Mouse (Mus musculus) liver, embryonic 16.5 days (tissue): ENCODE measurements around the gene Rab11fip5. TPM values are rescaled to one million over a fixed set of nuclear protein-coding genes. Genes with fewer than 3 reads are reported as not detected.
A peak's percentile ranks its signal among the peaks of the same experiment; 100 is the strongest.

Experiments
- ATAC-seq: fragments of 200-750 bp; cut with Nextera tagmentation; 2 replicates; pipeline ENCODE4 v1.8.0; 2017; ENCODE audit warnings: low read depth, mild to moderate bottlenecking, moderate number of reproducible peaks, moderate library complexity
- H3K27ac ChIP-seq: fragments of 300-500 bp; sonication (generic); 2 replicates; pipeline ENCODE4 v1.5.1; 2014; ENCODE audit warnings: mild to moderate bottlenecking, low read length
- H3K27me3 ChIP-seq: fragments of 300-500 bp; sonication (generic); 2 replicates; pipeline ENCODE4 v1.6.1; 2014; ENCODE audit warnings: low read depth, low read length, mixed read lengths; ENCODE audit not compliant: control insufficient read depth, insufficient read depth
- H3K36me3 ChIP-seq: fragments of 300-500 bp; sonication (generic); 2 replicates; pipeline ENCODE4 v1.6.1; 2014; ENCODE audit warnings: mild to moderate bottlenecking; ENCODE audit not compliant: control insufficient read depth, insufficient read depth
- H3K4me1 ChIP-seq: fragments of 300-500 bp; sonication (generic); 2 replicates; pipeline ENCODE4 v1.6.1; 2014; ENCODE audit warnings: low read depth, low read length, mixed read lengths; ENCODE audit not compliant: control insufficient read depth
- H3K4me2 ChIP-seq: fragments of 300-500 bp; sonication (generic); 2 replicates; pipeline ENCODE4 v1.6.1; 2014; ENCODE audit warnings: low read depth, low read length, mixed read lengths
- H3K4me3 ChIP-seq: fragments of 300-500 bp; sonication (generic); 2 replicates; pipeline ENCODE4 v1.5.1; 2014; ENCODE audit warnings: low read depth, mild to moderate bottlenecking, low read length
- H3K9ac ChIP-seq: fragments of 300-500 bp; sonication (generic); 2 replicates; pipeline ENCODE4 v1.6.1; 2014; ENCODE audit warnings: low read depth, low read length
- H3K9me3 ChIP-seq: fragments of 300-500 bp; sonication (generic); replicated peaks from 2 replicates; pipeline ENCODE4 v1.6.1; 2016; ENCODE audit warnings: low read length; ENCODE audit not compliant: control insufficient read depth
- WGBS: fragments of 180-500 bp; shearing (Covaris S2); extraction: QIAGEN DNeasy Blood & Tissue Kit; methylation state at CpG from one replicate; pipeline ENCODE4 v1.1.7; 2014; ENCODE audit not compliant: insufficient replicate concordance; 5-methylcytosine and 5-hydroxymethylcytosine counted together
- polyA plus RNA-seq: library from polyadenylated mRNA; unstranded; fragments of >200 nt; fragmentation: Nextera tagmentation; extraction: Ambion mirVana; gene quantifications from 2 replicates; pipeline ENCODE4 v1.2.1, GENCODE M21; 2015

Rab11fip5 gene
- polyA plus RNA-seq, 1 experiment from 2014 or later: 1.0 TPM

DNA sequence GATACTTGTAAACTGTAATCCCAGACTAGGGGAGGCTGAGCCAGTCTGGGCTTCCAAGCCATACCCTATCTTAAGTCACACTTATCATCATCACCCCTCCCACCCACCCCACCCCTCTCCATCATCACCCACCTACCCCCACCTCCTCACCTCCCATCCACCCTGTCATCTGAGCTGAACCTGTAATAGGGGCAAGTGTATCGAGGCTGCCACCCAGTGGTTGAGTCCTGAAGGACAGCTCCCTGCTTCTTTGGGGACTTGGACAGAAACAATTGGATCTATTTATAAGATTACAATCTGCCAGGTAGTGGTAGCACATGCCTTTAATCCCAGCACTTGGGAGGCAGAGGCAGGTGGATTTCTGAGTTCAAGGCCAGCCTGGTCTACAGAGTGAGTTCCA is 22.7 kb upstream of the Rab11fip5 start:
- Histone ChIP-seq H3K4me1 (no peaks in the 10 kb centered on the region), H3K4me3 (no peak overlapping the region), H3K27me3 (no peaks in the 10 kb centered on the region), H3K27ac (no peak overlapping the region), H3K9me3 (no peaks in the 10 kb centered on the region), H3K9ac (no peak overlapping the region), H3K4me2 (no peak overlapping the region), H3K36me3 (no peaks in the 10 kb centered on the region)
- WGBS: 10% methylated on average over 1 of the region's 1 CpGs
- ATAC-seq: no peak

DNA sequence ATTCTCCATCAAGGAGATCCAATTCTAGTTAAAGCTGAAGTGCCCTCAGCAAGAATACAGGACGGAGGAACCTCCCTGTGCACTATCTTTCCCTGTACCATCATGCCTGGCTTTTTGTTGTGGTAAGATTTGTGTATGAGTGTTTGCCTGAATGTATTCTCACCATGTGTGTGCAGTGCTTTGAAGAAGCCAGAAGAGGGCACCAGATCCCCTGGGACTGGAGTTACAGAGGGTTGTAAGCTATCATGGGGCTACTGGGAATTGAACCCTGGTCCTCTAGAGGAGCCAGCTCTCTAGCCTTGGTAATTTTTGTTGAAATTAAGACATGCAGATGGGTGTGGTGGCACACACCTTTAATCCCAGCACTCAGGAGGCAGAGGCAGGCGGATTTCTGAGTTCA is 20.9 kb upstream of the Rab11fip5 start:
- Histone ChIP-seq H3K27me3 (no peaks in the 10 kb centered on the region), H3K9me3 (no peaks in the 10 kb centered on the region), H3K9ac (no peak overlapping the region), H3K4me2 (no peak overlapping the region), H3K36me3 (no peaks in the 10 kb centered on the region), H3K4me1 (no peaks in the 10 kb centered on the region), H3K4me3 (no peak overlapping the region), H3K27ac (no peak overlapping the region)
- 60% methylated on average over 2 of the region's 2 CpGs for WGBS
- no peak for ATAC-seq

DNA sequence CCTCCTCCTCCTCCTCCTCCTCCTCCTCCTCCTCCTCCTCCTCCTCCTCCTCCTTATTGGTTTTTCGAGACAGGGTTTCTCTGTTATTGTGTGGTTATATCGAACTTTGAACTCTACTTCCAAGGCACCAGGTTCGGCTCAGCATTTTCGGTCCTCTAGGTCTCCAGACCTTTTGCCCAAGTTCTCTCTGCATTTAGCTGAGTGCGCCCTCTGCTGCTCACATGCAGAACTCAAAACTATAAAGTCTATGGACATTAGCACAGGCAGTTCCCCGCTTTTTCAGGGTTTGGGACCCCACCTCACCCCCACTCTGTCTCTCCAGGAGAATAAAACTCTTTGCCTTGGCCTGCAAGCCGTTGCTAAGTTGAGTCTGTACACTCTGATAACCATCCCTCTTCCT is 17.4 kb upstream of the Rab11fip5 start:
- ATAC-seq: no peak

DNA sequence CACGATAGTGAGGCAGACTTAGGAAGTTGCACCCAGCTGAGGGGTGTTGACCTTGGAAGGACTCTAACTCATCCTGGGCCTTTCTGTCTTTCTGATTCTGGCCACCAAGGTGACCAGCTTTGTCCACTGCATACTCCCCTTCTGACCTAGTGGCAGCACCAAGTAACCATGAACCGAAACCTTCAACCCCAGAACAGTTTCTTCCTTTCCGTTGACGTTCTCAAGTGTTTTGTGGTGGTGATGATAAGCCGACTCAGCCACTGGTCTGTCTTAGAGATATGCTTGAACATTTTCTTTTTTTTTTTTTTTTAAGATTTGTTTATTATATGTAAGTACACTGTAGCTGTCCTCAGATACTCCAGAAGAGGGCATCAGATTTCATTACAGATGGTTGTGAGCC is 14.2 kb upstream of the Rab11fip5 start:
- Histone ChIP-seq H3K27me3 (no peaks in the 10 kb centered on the region), H3K4me2 (no peak overlapping the region), H3K36me3 (no peaks in the 10 kb centered on the region), H3K4me1 (no peaks in the 10 kb centered on the region), H3K27ac (no peak overlapping the region), H3K9ac (no peak overlapping the region), H3K4me3 (no peak overlapping the region), H3K9me3 (no peaks in the 10 kb centered on the region)
- WGBS: 15% methylated on average over 5 of the region's 5 CpGs
- peak; percentile 37; the same call in 1 of the 2 replicates for ATAC-seq

More for the DNA sequence above, 17.4 kb upstream of the Rab11fip5 start:
- no peaks in the 10 kb centered on the region for H3K36me3 ChIP-seq
- no peaks in the 10 kb centered on the region for H3K9me3 ChIP-seq
- WGBS: 7% methylated on average over 6 of the region's 7 CpGs
- no peak overlapping the region for H3K9ac ChIP-seq
- no peak overlapping the region for H3K27ac ChIP-seq
- H3K4me1 ChIP-seq: no peaks in the 10 kb centered on the region
- no peaks in the 10 kb centered on the region for H3K27me3 ChIP-seq
- no peak overlapping the region for H3K4me3 ChIP-seq
- no peak overlapping the region for H3K4me2 ChIP-seq

DNA sequence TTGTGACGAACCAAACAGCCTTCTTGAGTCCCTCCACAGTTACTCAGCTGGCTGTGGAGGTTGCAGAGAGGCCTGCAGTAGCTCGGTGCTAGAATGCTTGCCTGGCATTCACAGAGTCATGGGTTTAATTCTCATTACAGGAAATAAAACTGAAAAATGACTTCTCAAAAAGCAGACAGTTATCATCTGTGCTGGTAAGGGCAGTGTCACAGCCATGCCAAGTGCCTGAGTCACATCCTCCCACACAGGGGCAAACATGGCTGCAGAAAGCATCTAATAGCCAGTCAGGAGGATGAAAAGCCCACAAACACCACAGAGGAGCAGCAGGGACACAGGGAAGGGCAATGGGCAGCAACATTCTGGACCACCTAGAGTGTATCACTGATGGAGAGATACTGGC is 8.4 kb upstream of the Rab11fip5 start:
- WGBS: 63% methylated on average over 2 of the region's 2 CpGs
- ATAC-seq: no peak
- no peaks in the 10 kb centered on the region for H3K9me3 ChIP-seq

DNA sequence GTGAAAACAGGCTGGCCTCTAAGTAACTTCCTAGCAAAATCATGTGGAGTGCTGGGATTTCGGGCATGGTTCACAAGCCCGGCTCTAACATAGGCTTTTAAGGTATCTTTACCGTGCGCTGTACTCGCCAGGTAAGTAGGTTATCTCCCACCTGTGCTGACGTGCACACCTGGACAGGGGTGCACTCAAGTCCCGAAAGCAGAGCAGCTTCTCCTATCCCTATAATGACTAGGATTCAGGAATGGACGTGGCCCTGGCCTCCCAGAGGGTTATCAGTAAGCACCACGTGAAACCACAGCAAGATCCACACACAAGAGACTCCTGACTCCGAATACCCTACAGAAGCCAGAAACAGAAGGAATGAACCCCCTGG is 7.2 kb upstream of the Rab11fip5 start:
- Histone ChIP-seq H3K4me1 (peaks cover 33% of the 10 kb centered on the region), H3K9ac (no peak overlapping the region), H3K27ac (no peak overlapping the region), H3K9me3 (no peaks in the 10 kb centered on the region), H3K4me2 (no peak overlapping the region), H3K4me3 (no peak overlapping the region), H3K27me3 (no peaks in the 10 kb centered on the region), H3K36me3 (no peaks in the 10 kb centered on the region)
- 51% methylated on average over 10 of the region's 10 CpGs for WGBS
- no peak for ATAC-seq

More for the DNA sequence above, 8.4 kb upstream of the Rab11fip5 start:
- H3K4me2 ChIP-seq: no peak overlapping the region
- H3K9ac ChIP-seq: no peak overlapping the region
- H3K36me3 ChIP-seq: no peaks in the 10 kb centered on the region
- no peaks in the 10 kb centered on the region for H3K27me3 ChIP-seq
- no peak overlapping the region for H3K4me3 ChIP-seq
- H3K27ac ChIP-seq: no peak overlapping the region
- H3K4me1 ChIP-seq: peaks cover 23% of the 10 kb centered on the region

DNA sequence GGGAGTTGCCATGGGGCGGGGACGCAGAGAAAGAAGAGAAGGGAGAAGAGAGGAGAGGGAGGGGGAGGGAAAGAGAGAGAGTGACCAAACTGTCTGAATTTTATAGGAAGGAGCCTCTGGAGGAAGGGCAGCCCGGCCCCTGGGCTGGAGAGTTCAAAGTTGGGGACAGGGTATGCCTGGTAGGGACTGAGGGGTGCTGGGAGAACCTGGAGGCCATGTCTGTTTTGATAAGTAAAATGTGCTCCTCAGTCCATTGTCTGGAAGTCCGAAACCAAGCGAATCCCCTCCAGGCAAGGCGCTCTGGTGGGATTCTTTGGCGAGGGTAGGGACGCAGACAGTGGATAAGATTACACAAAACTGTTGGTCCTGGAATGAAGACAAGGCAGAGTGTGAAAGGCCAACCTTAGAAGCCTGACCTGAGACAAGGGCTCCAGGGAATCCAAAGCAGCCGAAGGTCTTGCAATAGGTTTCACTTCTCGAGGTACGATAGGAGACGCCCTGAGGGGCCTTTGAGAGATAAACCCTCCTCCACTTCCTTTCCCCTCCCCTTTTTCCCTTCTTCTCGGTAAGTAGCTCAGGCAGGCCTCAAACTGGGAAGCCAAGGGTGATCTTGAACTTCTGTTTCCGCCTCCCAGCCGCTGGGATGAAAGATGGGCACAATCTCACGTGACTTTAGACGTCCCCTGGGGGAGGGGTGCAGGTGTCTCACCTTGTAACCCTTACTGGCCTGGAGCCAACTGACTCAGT is 6.6 kb upstream of the Rab11fip5 start:
- H3K9ac ChIP-seq: peak overlapping the region; percentile 38
- H3K27ac ChIP-seq: no peak overlapping the region
- peaks cover 36% of the 10 kb centered on the region for H3K4me1 ChIP-seq

DNA sequence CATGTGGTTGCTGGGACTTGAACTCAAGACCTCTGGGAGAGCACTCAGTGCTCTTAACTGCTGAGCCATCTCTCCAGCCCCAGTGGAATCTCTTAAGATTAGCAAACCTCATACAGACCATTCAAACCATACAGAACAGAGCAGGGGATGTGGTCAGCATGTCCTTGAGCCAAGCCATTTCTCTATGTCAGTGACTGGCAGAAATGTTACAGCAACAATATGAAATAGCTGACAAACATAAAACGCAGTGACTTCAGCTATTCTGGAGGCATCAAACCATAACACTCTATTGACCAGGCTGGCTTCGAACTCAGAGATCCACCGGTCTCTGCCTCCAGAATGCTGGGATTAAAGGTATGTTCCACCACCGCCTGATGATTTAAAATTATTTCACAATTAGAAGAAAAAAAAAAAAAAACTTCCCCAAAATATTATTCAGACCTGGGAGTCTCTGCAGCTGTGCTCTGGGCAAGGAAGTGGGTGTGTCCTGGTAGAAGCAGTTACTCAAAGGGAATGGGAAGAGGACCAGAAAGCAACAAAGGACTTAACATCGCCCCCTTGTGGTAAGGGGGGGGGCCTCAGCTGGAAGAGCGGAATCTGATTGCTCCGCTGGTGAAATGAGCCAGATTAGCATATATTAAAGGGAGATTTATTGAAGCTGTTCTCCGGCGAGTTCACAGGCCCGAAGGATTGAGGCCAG is 5.9 kb upstream of the Rab11fip5 start:
- no peak overlapping the region for H3K9ac ChIP-seq
- WGBS: 24% methylated on average over 10 of the region's 10 CpGs
- H3K4me1 ChIP-seq: peaks cover 36% of the 10 kb centered on the region
- peak overlapping the region; percentile 34 for H3K4me3 ChIP-seq
- no peaks in the 10 kb centered on the region for H3K36me3 ChIP-seq
- H3K4me2 ChIP-seq: peak overlapping the region; percentile 57
- peak; percentile 54; the same call in 1 of the 2 replicates for ATAC-seq
- H3K27ac ChIP-seq: no peak overlapping the region
- no peaks in the 10 kb centered on the region for H3K27me3 ChIP-seq
- H3K9me3 ChIP-seq: no peaks in the 10 kb centered on the region

More for the DNA sequence above, 6.6 kb upstream of the Rab11fip5 start:
- no peaks in the 10 kb centered on the region for H3K9me3 ChIP-seq
- no peaks in the 10 kb centered on the region for H3K27me3 ChIP-seq
- H3K4me2 ChIP-seq: peak overlapping the region; percentile 57
- WGBS: 13% methylated on average over 17 of the region's 17 CpGs
- no peak; the same call in 1 of the 2 replicates for ATAC-seq
- H3K4me3 ChIP-seq: peak overlapping the region; percentile 34
- H3K36me3 ChIP-seq: no peaks in the 10 kb centered on the region

DNA sequence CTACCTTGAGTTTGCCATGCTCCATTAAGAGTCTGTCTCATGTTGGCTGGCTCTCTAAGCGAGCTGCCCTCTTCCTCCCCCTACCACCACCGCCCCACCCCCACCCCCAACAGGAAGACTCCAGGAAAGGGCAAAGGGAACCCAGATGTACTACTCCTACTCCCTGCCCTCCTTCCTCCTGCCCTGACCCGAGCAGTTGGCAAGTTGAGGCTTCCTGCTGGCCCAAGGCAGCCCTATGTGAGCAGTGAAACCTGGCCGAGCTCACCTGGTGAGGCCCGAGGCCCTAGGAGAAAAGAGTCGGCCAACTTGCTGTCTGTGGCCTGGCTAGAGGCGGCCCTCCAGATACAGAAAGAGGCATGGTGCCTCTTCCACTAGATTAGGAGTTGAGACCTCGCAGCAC is 4.2 kb upstream of the Rab11fip5 start:
- H3K4me2 ChIP-seq: no peak overlapping the region
- no peak overlapping the region for H3K4me3 ChIP-seq
- H3K27ac ChIP-seq: no peak overlapping the region
- H3K9ac ChIP-seq: no peak overlapping the region
- no peaks in the 10 kb centered on the region; the same call in 1 of the 2 replicates for H3K27me3 ChIP-seq
- 36% methylated on average over 8 of the region's 8 CpGs for WGBS
- H3K9me3 ChIP-seq: no peaks in the 10 kb centered on the region
- ATAC-seq: no peak
- no peaks in the 10 kb centered on the region for H3K36me3 ChIP-seq
- peaks cover 50% of the 10 kb centered on the region for H3K4me1 ChIP-seq
